Mouse (Mus musculus) bone marrow macrophage, adult 2 months (primary cell): ENCODE data around the gene Crhr1.

Experiments
- CTCF ChIP-seq: IDR thresholded peaks from 2 replicates; pipeline ENCODE4 v1.5.1; 2012; ENCODE audit warnings: low read depth, mild to moderate bottlenecking, low read length, moderate library complexity
- POLR2A ChIP-seq: IDR thresholded peaks from 2 replicates; pipeline ENCODE4 v1.6.1; 2012; ENCODE audit warnings: mild to moderate bottlenecking, low read depth, low read length, borderline replicate concordance

- TF ChIP-seq CTCF (no peak), POLR2A (no peak)
Observed at GRCm38 (mm10) chr11:104197861-104198260, 65.2 kb downstream of the Crhr1 start.
